ENCODE assay signal across 8 mouse cellular contexts in genomic region chr13:54564232-54565200, GRCm38 (mm10). TPM values are rescaled to one million over a fixed set of nuclear protein-coding genes. Genes with fewer than 3 reads are reported as not detected.
DNase-seq lines count a peak whose midpoint lies in the region; ATAC-seq and TF ChIP-seq lines count a peak whose summit lies in the region.

No protein-coding gene starts in this region.

- H3K27me3 ChIP-seq in lung, embryonic 16.5 days (ENCODE audit: control insufficient read depth, insufficient read depth, low read depth, low read length): no peaks in the 10 kb centered on the region
- no peaks in the 10 kb centered on the region; the same call in 1 of the 2 replicates for H3K27me3 ChIP-seq in forebrain, embryonic 15.5 days
- H3K27me3 ChIP-seq in limb, embryonic 14.5 days (ENCODE audit: control insufficient read depth, insufficient read depth, low read length): no peaks in the 10 kb centered on the region
- H3K27me3 ChIP-seq in stomach, embryonic 14.5 days (ENCODE audit: control insufficient read depth, insufficient read depth, low read length): no peaks in the 10 kb centered on the region

- no peaks in the 10 kb centered on the region for H3K9me3 ChIP-seq in lung, embryonic 16.5 days (ENCODE audit: control insufficient read depth, low read length)
- H3K9me3 ChIP-seq in forebrain, embryonic 15.5 days: no peaks in the 10 kb centered on the region
- H3K9me3 ChIP-seq in limb, embryonic 14.5 days (ENCODE audit: control insufficient read depth, low read length): no peaks in the 10 kb centered on the region
- no peaks in the 10 kb centered on the region for H3K9me3 ChIP-seq in stomach, embryonic 14.5 days (ENCODE audit: control insufficient read depth, low read depth, low read length)

- H3K4me1 ChIP-seq in lung, embryonic 16.5 days (replicated peaks; ENCODE audit: control insufficient read depth, insufficient read depth, low read length): peaks cover 8% of the 10 kb centered on the region
- peaks cover 15% of the 10 kb centered on the region for H3K4me1 ChIP-seq in forebrain, embryonic 15.5 days
- peaks cover 9% of the 10 kb centered on the region; the same call in 1 of the 2 replicates for H3K4me1 ChIP-seq in limb, embryonic 14.5 days (ENCODE audit: control insufficient read depth, insufficient read depth, low read length)
- H3K4me1 ChIP-seq in stomach, embryonic 14.5 days (ENCODE audit: control insufficient read depth, insufficient read depth, low read length): peaks cover 5% of the 10 kb centered on the region; the same call in 1 of the 2 replicates

- peaks cover 17% of the 10 kb centered on the region; the same call in 1 of the 2 replicates for H3K36me3 ChIP-seq in lung, embryonic 16.5 days (ENCODE audit: control insufficient read depth, insufficient read depth, low read length)
- peaks cover 24% of the 10 kb centered on the region for H3K36me3 ChIP-seq in forebrain, embryonic 15.5 days
- H3K36me3 ChIP-seq in limb, embryonic 14.5 days (ENCODE audit: control insufficient read depth, insufficient read depth, low read length): peaks cover 37% of the 10 kb centered on the region
- H3K36me3 ChIP-seq in stomach, embryonic 14.5 days (ENCODE audit: control insufficient read depth, insufficient read depth, low read length): peaks cover 20% of the 10 kb centered on the region

- WGBS in lung, embryonic 16.5 days: 9% methylated on average over 42 of the region's 45 CpGs
- WGBS in forebrain, embryonic 15.5 days: 11% methylated on average over 45 of the region's 45 CpGs
- 13% methylated on average over 42 of the region's 45 CpGs for WGBS in limb, embryonic 14.5 days
- 11% methylated on average over 44 of the region's 45 CpGs for WGBS in stomach, embryonic 14.5 days

- no peak for TF ChIP-seq POLR2A in limb, embryonic 14.5 days (IDR thresholded peaks at IDR 0.05; ENCODE audit: borderline replicate concordance, extremely low read depth, insufficient read depth, insufficient read length)

- DNase-seq in lung, postnatal 10 days: no peak
- DNase-seq in adipocyte (ENCODE audit: low spot score): peak; percentile 31
- DNase-seq in limb, embryonic 14.5 days (ENCODE audit: low spot score): no peak
- no peak for DNase-seq in left cerebral cortex, adult 11 months (ENCODE audit: low spot score)
- no peak for DNase-seq in left cerebral cortex, postnatal 10 days (ENCODE audit: extremely low spot score in 1 of 2, low spot score in 2 of 2)

- peak overlapping the region; percentile 95 for H3K9ac ChIP-seq in lung, embryonic 16.5 days (ENCODE audit: low read length)
- H3K9ac ChIP-seq in forebrain, embryonic 15.5 days (replicated peaks): peak overlapping the region; percentile 97
- H3K9ac ChIP-seq in limb, embryonic 14.5 days (ENCODE audit: low read depth, low read length, severe bottlenecking): peak overlapping the region; percentile 93
- peak overlapping the region; percentile 96 for H3K9ac ChIP-seq in stomach, embryonic 14.5 days (replicated peaks; ENCODE audit: low read depth, low read length)

- peak; percentile 53; the same call in 1 of the 2 replicates for ATAC-seq in lung, embryonic 16.5 days (ENCODE audit: low read depth)
- ATAC-seq in forebrain, embryonic 15.5 days (replicated peaks): peak; percentile 73
- ATAC-seq in limb, embryonic 14.5 days (ENCODE audit: low FRiP score, low read depth): peak; percentile 50
- peak; percentile 60; the same call in 1 of the 2 replicates for ATAC-seq in stomach, embryonic 14.5 days (ENCODE audit: insufficient number of reproducible peaks, insufficient read depth, low FRiP score, low read depth)

- H3K4me3 ChIP-seq in lung, embryonic 16.5 days (ENCODE audit: low read length): peak overlapping the region; percentile 95
- H3K4me3 ChIP-seq in forebrain, embryonic 15.5 days: peak overlapping the region; percentile 95
- H3K4me3 ChIP-seq in limb, embryonic 14.5 days (replicated peaks; ENCODE audit: low read length): peak overlapping the region; percentile 98
- H3K4me3 ChIP-seq in stomach, embryonic 14.5 days (ENCODE audit: low read depth, low read length): peak overlapping the region; percentile 98

- no peak overlapping the region for H3K27ac ChIP-seq in lung, embryonic 16.5 days (ENCODE audit: low read length)
- peak overlapping the region; percentile 89 for H3K27ac ChIP-seq in forebrain, embryonic 15.5 days (replicated peaks)
- peak overlapping the region; percentile 15; the same call in 1 of the 2 replicates for H3K27ac ChIP-seq in limb, embryonic 14.5 days (replicated peaks; ENCODE audit: low read depth, low read length)
- H3K27ac ChIP-seq in stomach, embryonic 14.5 days (ENCODE audit: low read length): peak overlapping the region; percentile 44; the same call in 1 of the 2 replicates

- intact Hi-C loops in left cerebral cortex, postnatal 10 days (cut with DNase I): loop anchor here (5.0 kb wide), 1 partner anchor 97 kb away; the partner anchor contains the start of gene Thoc3

- peak overlapping the region; percentile 89 for H3K4me2 ChIP-seq in lung, embryonic 16.5 days (ENCODE audit: low read depth, low read length)
- peak overlapping the region; percentile 80 for H3K4me2 ChIP-seq in forebrain, embryonic 15.5 days (replicated peaks)
- H3K4me2 ChIP-seq in limb, embryonic 14.5 days (replicated peaks; ENCODE audit: low read depth, low read length, severe bottlenecking): peak overlapping the region; percentile 85
- H3K4me2 ChIP-seq in stomach, embryonic 14.5 days (replicated peaks; ENCODE audit: low read depth, low read length): peak overlapping the region; percentile 92

RNA-seq across cellular contexts. Expression of gene 4833439L19Rik, which starts 0.7 kb away (rescaled TPM):
- 129 and 130 TPM in 2 replicates for polyA plus RNA-seq in lung, embryonic 16.5 days (2015; fragmentation: Nextera tagmentation; extraction: Ambion mirVana)
- 287 and 293 TPM in 2 replicates for polyA plus RNA-seq in forebrain, embryonic 15.5 days (2015; fragmentation: Nextera tagmentation; extraction: Ambion mirVana)
- polyA plus RNA-seq in limb, embryonic 14.5 days (2012; rRNA removed): 84.6 and 93.8 TPM in 2 replicates
- polyA plus RNA-seq in limb, embryonic 14.5 days (2014; fragmentation: Nextera tagmentation; extraction: Ambion mirVana): 125 and 139 TPM in 2 replicates
- polyA plus RNA-seq in stomach, embryonic 14.5 days (2014; fragmentation: Nextera tagmentation; extraction: Ambion mirVana): 129 and 138 TPM in 2 replicates
- 100 to 1,000 TPM; 137 to 152 TPM for total RNA-seq in left cerebral cortex, postnatal 10 days (2021)

RNA-seq across cellular contexts. Expression of gene Arl10, which starts 10.3 kb away (rescaled TPM):
- 25.3 and 28.6 TPM in 2 replicates for polyA plus RNA-seq in lung, embryonic 16.5 days (2015; fragmentation: Nextera tagmentation; extraction: Ambion mirVana)
- polyA plus RNA-seq in forebrain, embryonic 15.5 days (2015; fragmentation: Nextera tagmentation; extraction: Ambion mirVana): 81.8 and 87.6 TPM in 2 replicates
- 33.4 and 36.7 TPM in 2 replicates for polyA plus RNA-seq in limb, embryonic 14.5 days (2012; rRNA removed)
- polyA plus RNA-seq in limb, embryonic 14.5 days (2014; fragmentation: Nextera tagmentation; extraction: Ambion mirVana): 22.1 and 27.4 TPM in 2 replicates
- 25.8 and 28.9 TPM in 2 replicates for polyA plus RNA-seq in stomach, embryonic 14.5 days (2014; fragmentation: Nextera tagmentation; extraction: Ambion mirVana)
- 10 to 100 TPM; 37.0 to 39.9 TPM for total RNA-seq in left cerebral cortex, postnatal 10 days (2021)

RNA-seq across cellular contexts. Expression of gene Nop16, which starts 25.4 kb away (rescaled TPM):
- 69.2 and 71.2 TPM in 2 replicates for polyA plus RNA-seq in lung, embryonic 16.5 days (2015; fragmentation: Nextera tagmentation; extraction: Ambion mirVana)
- polyA plus RNA-seq in forebrain, embryonic 15.5 days (2015; fragmentation: Nextera tagmentation; extraction: Ambion mirVana): 57.8 and 61.8 TPM in 2 replicates
- 38.6 and 61.9 TPM in 2 replicates for polyA plus RNA-seq in limb, embryonic 14.5 days (2012; rRNA removed)
- 53.5 and 53.7 TPM in 2 replicates for polyA plus RNA-seq in limb, embryonic 14.5 days (2014; fragmentation: Nextera tagmentation; extraction: Ambion mirVana)
- 76.2 and 87.5 TPM in 2 replicates for polyA plus RNA-seq in stomach, embryonic 14.5 days (2014; fragmentation: Nextera tagmentation; extraction: Ambion mirVana)
- total RNA-seq in left cerebral cortex, postnatal 10 days (2021): 10 to 100 TPM; 32.1 to 34.8 TPM

RNA-seq across cellular contexts. Expression of gene Higd2a, which starts 25.5 kb away (rescaled TPM):
- polyA plus RNA-seq in lung, embryonic 16.5 days (2015; fragmentation: Nextera tagmentation; extraction: Ambion mirVana): 189 and 192 TPM in 2 replicates
- 211 and 216 TPM in 2 replicates for polyA plus RNA-seq in forebrain, embryonic 15.5 days (2015; fragmentation: Nextera tagmentation; extraction: Ambion mirVana)
- 116 and 135 TPM in 2 replicates for polyA plus RNA-seq in limb, embryonic 14.5 days (2012; rRNA removed)
- 174 and 188 TPM in 2 replicates for polyA plus RNA-seq in limb, embryonic 14.5 days (2014; fragmentation: Nextera tagmentation; extraction: Ambion mirVana)
- 205 and 233 TPM in 2 replicates for polyA plus RNA-seq in stomach, embryonic 14.5 days (2014; fragmentation: Nextera tagmentation; extraction: Ambion mirVana)
- total RNA-seq in left cerebral cortex, postnatal 10 days (2021): 100 to 1,000 TPM; 156 to 168 TPM

RNA-seq across cellular contexts. Expression of gene Cltb, which starts 46.6 kb away (rescaled TPM):
- polyA plus RNA-seq in lung, embryonic 16.5 days (2015; fragmentation: Nextera tagmentation; extraction: Ambion mirVana): 46.2 and 47.8 TPM in 2 replicates
- polyA plus RNA-seq in forebrain, embryonic 15.5 days (2015; fragmentation: Nextera tagmentation; extraction: Ambion mirVana): 119 and 125 TPM in 2 replicates
- polyA plus RNA-seq in limb, embryonic 14.5 days (2012; rRNA removed): 23.7 and 26.5 TPM in 2 replicates
- polyA plus RNA-seq in limb, embryonic 14.5 days (2014; fragmentation: Nextera tagmentation; extraction: Ambion mirVana): 44.2 and 45.5 TPM in 2 replicates
- polyA plus RNA-seq in stomach, embryonic 14.5 days (2014; fragmentation: Nextera tagmentation; extraction: Ambion mirVana): 40.3 and 45.6 TPM in 2 replicates
- total RNA-seq in left cerebral cortex, postnatal 10 days (2021): 100 to 1,000 TPM; 325 to 333 TPM
